Mouse (Mus musculus): ENCODE measurements around the gene Nans.

Gene Nans

GRCm38 (mm10) chr4:46532926-46533325 lies 43.9 kb downstream of the Nans start:
- no peak for DNase-seq (ENCODE audit: low spot score in 2 of 2)

- DNase-seq (ENCODE audit: low spot score in 2 of 2) = peak in 1 of 2 experiments; percentile 44
These were observed 45.1 kb downstream of the Nans start for GRCm38 (mm10) chr4:46533934-46534720.

GRCm38 (mm10) chr4:46535094-46535830 lies 46.2 kb downstream of the Nans start:
- DNase-seq (ENCODE audit: low spot score in 2 of 2) = peak in 1 of 2 experiments; percentile 53

- DNase-seq (ENCODE audit: low spot score in 2 of 2) = peak; percentile 50 to 58
These were observed 46.9 kb downstream of the Nans start, which contains the start of gene Trim14 for GRCm38 (mm10) chr4:46535840-46536361. Gene Trim14, minus strand, starts transcription at chr4:46536141.

- DNase-seq (ENCODE audit: low spot score in 2 of 2) = no peak
These were observed 50.1 kb downstream of the Nans start for GRCm38 (mm10) chr4:46539167-46539566.

GRCm38 (mm10) chr4:46541707-46542106 lies 52.7 kb downstream of the Nans start:
- DNase-seq (ENCODE audit: low spot score in 2 of 2) = no peak

GRCm38 (mm10) chr4:46543366-46544050 lies 54.5 kb downstream of the Nans start:
- DNase-seq (ENCODE audit: low spot score in 2 of 2) = no peak

- peak in 1 of 2 experiments; percentile 83 for DNase-seq (ENCODE audit: low spot score in 2 of 2)
These were observed 55.3 kb downstream of the Nans start for GRCm38 (mm10) chr4:46544313-46544712.

GRCm38 (mm10) chr4:46545498-46545897 lies 56.5 kb downstream of the Nans start:
- no peak for DNase-seq (ENCODE audit: low spot score in 2 of 2)

GRCm38 (mm10) chr4:46546709-46547108 lies 57.7 kb downstream of the Nans start:
- DNase-seq (ENCODE audit: low spot score in 2 of 2) = peak in 1 of 2 experiments; percentile 60

GRCm38 (mm10) chr4:46549979-46550378 lies 60.9 kb downstream of the Nans start:
- no peak for DNase-seq (ENCODE audit: low spot score in 2 of 2)

- no peak for DNase-seq (ENCODE audit: low spot score in 2 of 2)
These were observed 61.4 kb downstream of the Nans start for GRCm38 (mm10) chr4:46550406-46550805.
